ENCODE assay signal across 17 mouse cellular contexts in the genomic region with DNA sequence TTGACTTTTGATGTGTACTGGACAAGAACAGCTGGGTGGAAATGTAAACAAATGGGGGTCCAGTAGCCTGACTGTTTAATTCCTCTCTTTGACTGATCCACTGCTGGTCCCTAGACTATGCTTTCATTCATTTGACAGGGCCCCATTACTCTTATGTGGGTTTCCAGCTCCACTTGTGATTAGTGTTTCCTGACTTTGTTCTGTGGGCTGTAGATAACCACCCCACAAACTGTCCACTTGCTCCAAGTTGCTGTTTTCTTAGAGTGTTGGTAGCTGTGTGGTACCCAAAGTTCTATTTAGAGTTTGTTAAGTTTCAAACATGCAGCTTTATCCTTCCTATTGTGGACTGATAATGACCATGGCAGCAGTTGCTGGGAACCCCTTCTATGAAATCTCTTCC.
"Had no signal": no experiment of that assay in that cellular context is flagged by ENCODE, and none has a peak within 500 bp of the region (broad histone marks: within the 10 kb centered on the region; RNA-seq: fewer than 3 reads in every experiment).

No protein-coding gene starts in this region.

- ATAC-seq: liver, embryonic 12.5 days; liver, postnatal 0 days; lung, postnatal 0 days; midbrain, embryonic 13.5 days; midbrain, embryonic 15.5 days; midbrain, embryonic 16.5 days had no signal

- DNase-seq: left cerebral cortex, postnatal 4 days; liver; liver, embryonic 13.5 days; liver, postnatal 0 days; lung, adult 18-20 months; lung, adult 2 months; lung, embryonic 14.5 days; lung, postnatal 10 days; lung, postnatal 14 days; lung, postnatal 36 days; lung, postnatal 4 days; midbrain, embryonic 14.5 days had no signal
